Mouse (Mus musculus) MEL (cell line): Measurements from ENCODE around the gene Sez6l. TPM values are rescaled to one million over a fixed set of nuclear protein-coding genes. Genes with fewer than 3 reads are reported as not detected.

Source experiments
- DNase-seq: peaks from one replicate; pipeline ENCODE4 v3.0.0; 2011; ENCODE audit warnings: low read depth, low spot score
- H3K27ac ChIP-seq: 2 replicates; pipeline ENCODE4 v1.5.1; 2012; ENCODE audit warnings: low read depth, mild to moderate bottlenecking, control low read depth, low read length, moderate library complexity; ENCODE audit not compliant: control insufficient read depth
- H3K27me3 ChIP-seq, 2 experiments: fragments of 150-350 bp in 1 of 2; sonication (generic) in 1 of 2; 2 replicates each; pipeline ENCODE4 v1.6.1; 2012; ENCODE audit warnings: low read length in 2 of 2, mild to moderate bottlenecking in 2 of 2, improper control_type of control experiment in 1 of 2, moderate library complexity in 1 of 2; ENCODE audit not compliant: insufficient read depth in 2 of 2, control insufficient read depth in 1 of 2
- H3K36me3 ChIP-seq, 2 experiments: 2 replicates each; pipeline ENCODE4 v1.6.1; 2012 to 2014; ENCODE audit warnings: low read length in 2 of 2, improper control_type of control experiment in 1 of 2, inconsistent platforms in 1 of 2, mild to moderate bottlenecking in 1 of 2; ENCODE audit not compliant: insufficient read depth in 2 of 2, control insufficient read depth in 1 of 2
- H3K4me1 ChIP-seq, 2 experiments: fragments of 150-350 bp in 1 of 2; sonication (generic) in 1 of 2; 2 replicates each; pipeline ENCODE4 v1.6.1; 2012; ENCODE audit warnings: low read length in 2 of 2, improper control_type of control experiment in 1 of 2, mild to moderate bottlenecking in 1 of 2; ENCODE audit not compliant: insufficient read depth in 2 of 2, control insufficient read depth in 1 of 2
- H3K4me3 ChIP-seq, 2 experiments: fragments of 150-350 bp in 1 of 2; sonication (generic) in 1 of 2; 2 replicates each; pipeline ENCODE4 v1.5.1; 2012; ENCODE audit warnings: low read depth in 2 of 2, low read length in 2 of 2, mild to moderate bottlenecking in 2 of 2, moderate library complexity in 2 of 2, control low read depth in 1 of 2, improper control_type of control experiment in 1 of 2; ENCODE audit not compliant: control insufficient read depth in 1 of 2, insufficient read depth in 1 of 2
- H3K79me2 ChIP-seq: 2 replicates; pipeline ENCODE4 v1.6.1; 2012; ENCODE audit warnings: mild to moderate bottlenecking, low read length, moderate library complexity; ENCODE audit not compliant: control insufficient read depth, poor library complexity, insufficient read depth
- H3K9ac ChIP-seq: 2 replicates; pipeline ENCODE4 v1.6.1; 2012; ENCODE audit warnings: low read depth, mild to moderate bottlenecking, control low read depth, low read length, moderate library complexity; ENCODE audit not compliant: control insufficient read depth, poor library complexity, severe bottlenecking
- H3K9me3 ChIP-seq: fragments of 150-350 bp; sonication (generic); replicated peaks from 2 replicates; pipeline ENCODE4 v1.6.1; 2012; ENCODE audit warnings: mild to moderate bottlenecking, low read length, improper control_type of control experiment, moderate library complexity; ENCODE audit not compliant: insufficient read depth
- E2F4 ChIP-seq: IDR thresholded peaks from 2 replicates; pipeline ENCODE4 v1.6.1; 2011; ENCODE audit warnings: low read depth, low read length, improper control_type of control experiment, borderline replicate concordance
- MYC ChIP-seq: IDR thresholded peaks from 2 replicates; pipeline ENCODE4 v1.6.1; 2011; ENCODE audit warnings: low read depth, mild to moderate bottlenecking, low read length, improper control_type of control experiment, moderate library complexity
- TCF12 ChIP-seq: IDR thresholded peaks from 2 replicates; pipeline ENCODE4 v1.6.1; 2014; ENCODE audit warnings: low read depth, mild to moderate bottlenecking, inconsistent platforms, low read length, improper control_type of control experiment, moderate library complexity
- ZMIZ1 ChIP-seq: IDR thresholded peaks from 2 replicates; pipeline ENCODE4 v1.6.1; 2012; ENCODE audit warnings: low read depth, mild to moderate bottlenecking, inconsistent platforms, low read length, improper control_type of control experiment, moderate library complexity
- polyA plus RNA-seq, 2 experiments: library from polyadenylated mRNA; stranded (reverse) in 1 of 2; unstranded in 1 of 2; fragments of >175 nt in 1 of 2; fragments of >200 nt in 1 of 2; gene quantifications; 2 replicates each; pipeline versions ENCODE4 v1.2.1 to v1.2.4; 2012; ENCODE audit warnings: low replicate concordance in 2 of 2, low read depth in 1 of 2; ENCODE audit not compliant: insufficient read length in 2 of 2, insufficient read depth in 1 of 2, missing spikeins in 1 of 2
- total RNA-seq: library from RNA; depleted of rRNA; stranded (reverse); fragments of 300-350 nt; gene quantifications from 2 replicates; pipeline ENCODE4 v1.2.3, GENCODE M21; 2012; rRNA removed

The Sez6l gene
- total and polyA plus RNA-seq, 3 experiments, result not detected

GRCm38 (mm10) chr5:112369326-112369725 is 207.7 kb downstream of the Sez6l start:
- no peaks in the 10 kb centered on the region for H3K4me1 ChIP-seq
- DNase-seq, result no peak
- no peaks in the 10 kb centered on the region for H3K9me3 ChIP-seq
- H3K36me3 ChIP-seq, result no peaks in the 10 kb centered on the region; a peak in 1 of 4 replicates
- no peaks in the 10 kb centered on the region for H3K27me3 ChIP-seq
- no peak for TF ChIP-seq MYC
- no peak for TF ChIP-seq ZMIZ1
- no peak for TF ChIP-seq TCF12
- TF ChIP-seq E2F4, result no peak
- H3K79me2 ChIP-seq, result no peaks in the 10 kb centered on the region
- no peak overlapping the region for H3K9ac ChIP-seq
- no peak overlapping the region for H3K4me3 ChIP-seq
- no peak overlapping the region for H3K27ac ChIP-seq

Other genes starting within 250 kb of the Sez6l start
- gene Srrd, start 234.1 kb downstream of the Sez6l start, total RNA-seq, result 29.4 and 36.5 TPM in 2 replicates
- gene Srrd, start 234.1 kb downstream of the Sez6l start, polyA plus RNA-seq, result 10 to 100 TPM in 1 of 2 experiments, not detected in 1; 49.3 TPM
- 28.9 and 37.1 TPM in 2 replicates for gene Hps4, start 234.1 kb downstream of the Sez6l start, total RNA-seq
- 10 to 100 TPM in 1 of 2 experiments, not detected in 1; 41.7 TPM for gene Hps4, start 234.1 kb downstream of the Sez6l start, polyA plus RNA-seq
- gene Gm6583, start 221.2 kb downstream of the Sez6l start, total RNA-seq, result 0.04 TPM in 1 of 2 replicates, not detected in the other
- gene Gm6583, start 221.2 kb downstream of the Sez6l start, polyA plus RNA-seq, result under 1 TPM in 1 of 2 experiments, not detected in 1; 0.11 TPM
- gene Asphd2, start 182.3 kb downstream of the Sez6l start, total RNA-seq, result 0.08 TPM in 1 of 2 replicates, not detected in the other
- gene Asphd2, start 182.3 kb downstream of the Sez6l start, polyA plus RNA-seq, result not detected
- gene Gm6588, start 127.8 kb downstream of the Sez6l start, total RNA-seq, result not detected in 2 replicates
- not detected for gene Gm6588, start 127.8 kb downstream of the Sez6l start, polyA plus RNA-seq